Mouse (Mus musculus) bone marrow macrophage, adult 2 months (primary cell): ENCODE measurements around the gene Sugct.

Experiments
- CTCF ChIP-seq: IDR thresholded peaks from 2 replicates; pipeline ENCODE4 v1.5.1; 2012; ENCODE audit warnings: low read depth, mild to moderate bottlenecking, low read length, moderate library complexity
- POLR2A ChIP-seq: IDR thresholded peaks from 2 replicates; pipeline ENCODE4 v1.6.1; 2012; ENCODE audit warnings: mild to moderate bottlenecking, low read depth, low read length, borderline replicate concordance

DNA sequence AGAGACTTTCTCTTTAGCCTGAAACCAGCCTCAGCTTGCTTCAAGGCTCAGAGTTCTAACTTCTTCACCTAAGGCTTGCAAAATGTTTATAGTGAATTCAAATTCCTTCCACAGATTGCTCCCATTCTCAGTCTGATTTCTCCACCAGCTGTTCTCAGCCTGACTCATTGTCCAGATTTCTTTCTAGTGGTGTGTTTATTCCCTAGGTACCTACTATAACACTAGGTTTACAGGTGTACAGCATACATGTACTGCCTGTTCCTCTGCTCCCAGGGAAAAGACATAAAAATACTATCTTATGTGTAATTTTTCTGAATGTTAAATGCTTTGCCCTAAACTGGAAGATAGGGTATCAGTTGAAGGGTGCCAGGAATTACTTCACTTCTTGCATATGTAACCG, 788.4 kb downstream of the Sugct start:
- TF ChIP-seq POLR2A (no peak), CTCF (no peak)
